Mouse (Mus musculus) lung, embryonic 14.5 days (tissue): Measurements from ENCODE around the gene Comt. TPM values are rescaled to one million over a fixed set of nuclear protein-coding genes. Genes with fewer than 3 reads are reported as not detected.

Experiments used
- ATAC-seq: fragments of 200-750 bp; cut with Nextera tagmentation; 2 replicates; pipeline ENCODE4 v1.8.0; 2017; ENCODE audit warnings: mild to moderate bottlenecking, moderate TSS enrichment, moderate library complexity; ENCODE audit not compliant: insufficient read depth
- DNase-seq: peaks from one replicate; pipeline ENCODE4 v3.0.0-alpha.2; 2015
- H3K27ac ChIP-seq: fragments of 300-500 bp; sonication (generic); 2 replicates; pipeline ENCODE4 v1.5.1; 2014; ENCODE audit warnings: low read depth, mild to moderate bottlenecking, moderate library complexity
- H3K27me3 ChIP-seq: fragments of 300-500 bp; sonication (generic); 2 replicates; pipeline ENCODE4 v1.6.1; 2014; ENCODE audit warnings: low read length, control low read depth; ENCODE audit not compliant: insufficient read depth
- H3K36me3 ChIP-seq: fragments of 300-500 bp; sonication (generic); 2 replicates; pipeline ENCODE4 v1.6.1; 2014; ENCODE audit warnings: control low read depth; ENCODE audit not compliant: insufficient read depth
- H3K4me1 ChIP-seq: fragments of 300-500 bp; sonication (generic); 2 replicates; pipeline ENCODE4 v1.6.1; 2014; ENCODE audit warnings: antibody characterized with exemption, control low read depth; ENCODE audit not compliant: insufficient read depth
- H3K4me2 ChIP-seq: fragments of 300-500 bp; sonication (generic); 2 replicates; pipeline ENCODE4 v1.6.1; 2014; ENCODE audit warnings: mild to moderate bottlenecking
- H3K4me3 ChIP-seq: fragments of 300-500 bp; sonication (generic); 2 replicates; pipeline ENCODE4 v1.5.1; 2014; ENCODE audit warnings: low read depth, low read length
- H3K9ac ChIP-seq: fragments of 300-500 bp; sonication (generic); 2 replicates; pipeline ENCODE4 v1.6.1; 2014
- H3K9me3 ChIP-seq: fragments of 300-500 bp; sonication (generic); 2 replicates; pipeline ENCODE4 v1.6.1; 2016; ENCODE audit warnings: low read depth, low read length, control low read depth
- CTCF ChIP-seq: IDR thresholded peaks from 2 replicates; pipeline ENCODE4 v1.5.1; 2016; ENCODE audit warnings: antibody characterized with exemption, low read depth
- WGBS: fragments of 180-500 bp; shearing (Covaris S2); extraction: QIAGEN DNeasy Blood & Tissue Kit; methylation state at CpG from one replicate; pipeline ENCODE4 v1.1.7; 2014; 5-methylcytosine and 5-hydroxymethylcytosine counted together
- polyA plus RNA-seq: library from polyadenylated mRNA; unstranded; fragments of >200 nt; fragmentation: Nextera tagmentation; extraction: Ambion mirVana; gene quantifications from 2 replicates; pipeline ENCODE4 v1.2.1, GENCODE M21; 2014

Gene Comt
- polyA plus RNA-seq, 1 experiment from 2014 or later = 97.0 TPM

GRCm38 (mm10) chr16:18384659-18385058 is 42.0 kb downstream of the Comt start:
- no peak for TF ChIP-seq CTCF
- H3K36me3 ChIP-seq = no peaks in the 10 kb centered on the region
- H3K27me3 ChIP-seq = no peaks in the 10 kb centered on the region
- no peak overlapping the region for H3K4me2 ChIP-seq
- no peaks in the 10 kb centered on the region for H3K9me3 ChIP-seq
- H3K4me1 ChIP-seq = peaks cover 14% of the 10 kb centered on the region
- H3K27ac ChIP-seq = no peak overlapping the region
- no peak overlapping the region for H3K4me3 ChIP-seq
- H3K9ac ChIP-seq = no peak overlapping the region
- DNase-seq = no peak
- no peak for ATAC-seq
- WGBS = 79% methylated on average over 8 of the region's 8 CpGs

GRCm38 (mm10) chr16:18384211-18384610 is 42.4 kb downstream of the Comt start:
- Histone ChIP-seq H3K9me3 (no peaks in the 10 kb centered on the region), H3K4me1 (peaks cover 13% of the 10 kb centered on the region), H3K4me2 (no peak overlapping the region), H3K4me3 (no peak overlapping the region), H3K9ac (no peak overlapping the region), H3K27ac (no peak overlapping the region), H3K36me3 (no peaks in the 10 kb centered on the region), H3K27me3 (no peaks in the 10 kb centered on the region)
- DNase-seq = no peak
- ATAC-seq = no peak
- WGBS = 71% methylated on average over 7 of the region's 7 CpGs
- TF ChIP-seq CTCF = no peak

GRCm38 (mm10) chr16:18383756-18384155 is 42.9 kb downstream of the Comt start:
- H3K27me3 ChIP-seq = no peaks in the 10 kb centered on the region
- H3K4me2 ChIP-seq = no peak overlapping the region
- peaks cover 8% of the 10 kb centered on the region for H3K4me1 ChIP-seq
- H3K9ac ChIP-seq = no peak overlapping the region
- H3K27ac ChIP-seq = no peak overlapping the region
- H3K4me3 ChIP-seq = no peak overlapping the region
- no peaks in the 10 kb centered on the region for H3K36me3 ChIP-seq
- ATAC-seq (no peak), DNase-seq (no peak)
- WGBS = 19% methylated on average over 3 of the region's 3 CpGs
- H3K9me3 ChIP-seq = no peaks in the 10 kb centered on the region
- TF ChIP-seq CTCF = no peak

GRCm38 (mm10) chr16:18383045-18383726 is 43.5 kb downstream of the Comt start:
- ATAC-seq (no peak), DNase-seq (no peak)
- Histone ChIP-seq H3K4me3 (no peak overlapping the region), H3K4me1 (peaks cover 3% of the 10 kb centered on the region), H3K9ac (no peak overlapping the region), H3K36me3 (no peaks in the 10 kb centered on the region), H3K9me3 (no peaks in the 10 kb centered on the region), H3K4me2 (no peak overlapping the region), H3K27ac (no peak overlapping the region), H3K27me3 (no peaks in the 10 kb centered on the region)
- WGBS = 62% methylated on average over 9 of the region's 9 CpGs
- TF ChIP-seq CTCF = no peak

DNA sequence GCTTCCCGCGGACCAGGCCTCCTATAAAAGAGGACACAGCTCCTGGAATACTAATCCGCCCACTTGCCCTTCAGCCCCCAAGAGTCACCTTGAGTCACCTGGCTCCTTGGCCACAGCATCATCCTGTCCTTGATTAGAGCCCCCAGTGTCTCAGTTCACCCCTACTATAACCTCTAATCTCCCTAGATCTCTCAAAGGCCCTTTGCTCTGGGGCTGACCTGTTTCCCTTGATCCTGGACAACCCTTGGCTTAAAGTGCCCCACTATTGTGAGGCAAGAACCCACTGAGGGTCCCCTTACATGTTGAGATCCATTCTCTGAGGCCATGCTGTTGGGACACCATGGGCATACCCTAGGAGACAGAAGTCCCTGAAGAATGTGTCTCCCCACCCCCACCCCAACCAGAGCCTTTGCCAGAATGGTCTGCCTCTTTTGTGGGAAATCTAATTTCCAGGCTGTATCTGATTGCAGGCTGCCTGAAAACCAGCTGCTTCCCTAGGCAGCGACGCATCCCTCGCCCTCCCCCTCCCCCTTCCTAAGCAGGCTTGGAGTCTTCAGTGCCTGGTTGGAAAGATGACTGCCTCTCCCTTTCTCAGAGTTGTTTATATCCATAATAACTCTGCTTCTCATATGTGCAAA is 44.9 kb downstream of the Comt start:
- no peak overlapping the region for H3K9ac ChIP-seq
- H3K27ac ChIP-seq = peak overlapping the region; percentile 42; the same call in 1 of the 2 replicates
- H3K36me3 ChIP-seq = no peaks in the 10 kb centered on the region
- ATAC-seq (peak; percentile 49; the same call in 1 of the 2 replicates), DNase-seq (peak; percentile 61)
- WGBS = 53% methylated on average over 6 of the region's 6 CpGs
- no peak overlapping the region for H3K4me3 ChIP-seq
- no peaks in the 10 kb centered on the region for H3K9me3 ChIP-seq
- no peak for TF ChIP-seq CTCF
- no peak overlapping the region for H3K4me2 ChIP-seq
- peaks cover 3% of the 10 kb centered on the region for H3K4me1 ChIP-seq
- H3K27me3 ChIP-seq = no peaks in the 10 kb centered on the region

GRCm38 (mm10) chr16:18380495-18381063 is 46.1 kb downstream of the Comt start:
- Histone ChIP-seq H3K9ac (no peak overlapping the region), H3K9me3 (no peaks in the 10 kb centered on the region), H3K4me3 (no peak overlapping the region), H3K36me3 (no peaks in the 10 kb centered on the region), H3K27me3 (no peaks in the 10 kb centered on the region), H3K4me1 (peaks cover 3% of the 10 kb centered on the region), H3K4me2 (no peak overlapping the region), H3K27ac (no peak overlapping the region)
- ATAC-seq = no peak
- WGBS = 39% methylated on average over 6 of the region's 6 CpGs
- DNase-seq = peak; percentile 20
- TF ChIP-seq CTCF = no peak

DNA sequence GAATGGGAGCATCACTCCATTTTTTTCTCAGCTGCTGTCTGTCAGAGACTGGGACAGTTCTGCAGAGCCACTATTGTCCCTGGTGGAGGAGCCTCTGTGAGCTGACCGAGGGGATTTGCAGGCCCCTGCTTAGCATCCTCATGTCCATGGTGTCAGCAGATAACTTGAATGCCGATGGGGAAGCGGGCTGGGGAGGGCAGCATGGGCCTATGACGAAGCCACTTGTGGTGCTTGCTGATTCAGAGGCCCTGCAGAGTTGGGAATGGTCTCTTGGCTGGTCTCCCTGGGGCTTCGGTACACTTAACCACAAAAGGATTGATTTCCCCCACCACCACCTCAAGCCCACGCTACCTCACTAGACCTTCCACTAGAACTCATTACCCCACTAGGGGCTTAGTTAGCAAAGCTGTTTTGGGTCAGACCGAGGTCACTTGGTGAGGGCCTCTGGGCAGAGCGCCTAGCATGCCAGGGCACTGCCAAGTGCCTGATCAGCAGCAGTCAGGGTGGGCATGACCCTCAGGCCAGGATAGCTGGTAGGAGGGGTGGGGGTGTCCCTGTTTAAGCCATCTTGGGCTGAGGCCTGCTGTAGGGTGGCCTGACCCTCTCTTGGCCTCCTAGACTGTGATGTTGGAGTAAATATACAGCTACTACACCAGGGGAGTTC is 47.2 kb downstream of the Comt start:
- H3K27ac ChIP-seq = no peak overlapping the region
- no peak for DNase-seq
- no peak overlapping the region for H3K9ac ChIP-seq
- H3K4me1 ChIP-seq = peaks cover 3% of the 10 kb centered on the region
- ATAC-seq = no peak
- H3K36me3 ChIP-seq = no peaks in the 10 kb centered on the region
- 76% methylated on average over 8 of the region's 8 CpGs for WGBS
- H3K27me3 ChIP-seq = no peaks in the 10 kb centered on the region
- H3K4me3 ChIP-seq = no peak overlapping the region
- no peak for TF ChIP-seq CTCF
- H3K4me2 ChIP-seq = no peak overlapping the region
- H3K9me3 ChIP-seq = no peaks in the 10 kb centered on the region
